Mouse (Mus musculus): ENCODE results near the gene Nr2f6.

DNA sequence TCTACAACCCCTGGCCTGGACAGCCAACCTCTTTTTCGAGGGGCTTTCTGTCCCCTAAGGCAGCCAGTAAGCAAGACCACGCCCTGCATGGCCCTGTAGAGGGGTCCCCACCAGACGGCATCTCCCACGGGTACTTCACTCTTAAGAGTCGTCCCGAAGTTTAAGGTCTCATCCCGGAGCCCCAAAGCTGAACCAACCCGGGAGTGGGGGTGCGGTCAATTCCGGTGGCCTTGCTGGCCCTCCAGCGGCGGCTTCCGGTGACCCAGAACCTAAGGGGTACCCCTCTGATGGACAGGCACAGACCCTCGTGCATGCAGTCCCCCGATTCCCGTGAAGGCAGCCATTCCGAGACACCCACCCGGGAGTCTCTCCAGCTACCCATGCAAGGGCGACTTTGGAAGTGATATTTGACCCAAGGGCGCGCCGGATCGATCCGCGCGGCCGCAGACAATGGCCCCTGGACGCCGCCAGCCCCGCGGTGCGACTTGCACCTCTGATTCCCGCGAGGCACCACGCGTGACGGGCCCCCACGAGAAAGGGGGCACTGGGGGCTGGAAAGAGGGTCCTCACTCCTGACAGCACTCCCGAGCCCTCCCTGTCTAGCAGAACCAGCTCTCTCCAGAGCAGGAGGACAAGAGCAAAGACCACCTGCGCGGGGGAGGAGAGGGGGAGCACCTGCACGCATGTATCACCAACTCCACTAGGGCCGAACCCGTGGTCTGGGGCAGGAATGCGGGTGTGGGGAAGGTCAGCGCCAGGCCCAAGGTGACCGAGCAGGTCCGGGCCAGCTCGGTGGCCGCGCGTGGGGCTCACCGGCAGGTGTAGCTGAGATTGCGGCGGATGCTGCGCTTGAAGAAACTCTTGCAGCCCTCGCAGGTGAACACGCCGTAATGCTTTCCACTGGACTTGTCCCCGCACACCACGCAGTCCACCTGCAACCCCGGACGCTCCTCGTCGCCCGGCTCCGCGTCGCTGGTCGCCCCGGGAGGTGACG lies 1.3 kb downstream of the Nr2f6 start:
- TF ChIP-seq ZC3H11A (IDR thresholded peaks at IDR 0.05; ENCODE audit: low read depth, low read length) (no peak), E2F4 (IDR thresholded peaks at IDR 0.05; ENCODE audit: insufficient replicate concordance, low read depth, low read length) (no peak), CTCF (conservative IDR thresholded peaks at IDR 0.05 in 1 of 2, IDR thresholded peaks at IDR 0.05 in 1 of 2; ENCODE audit: low read depth in 2 of 2, low read length in 2 of 2) (no peak), MYC (IDR thresholded peaks at IDR 0.05; ENCODE audit: low read depth, low read length) (no peak), POLR2A (IDR thresholded peaks at IDR 0.05; ENCODE audit: low read depth, low read length) (no peak), MAX (IDR thresholded peaks at IDR 0.05; ENCODE audit: low read length) (no peak), POLR2AphosphoS2 (IDR thresholded peaks at IDR 0.05; ENCODE audit: low read depth, low read length) (no peak), UBTF (IDR thresholded peaks at IDR 0.05; ENCODE audit: low read depth, low read length) (no peak)
